Mouse (Mus musculus): Measurements from ENCODE around the gene Cnpy3. TPM values are rescaled to one million over a fixed set of nuclear protein-coding genes. Genes with fewer than 3 reads are reported as not detected.

The Cnpy3 gene
- total RNA-seq, 1 experiment from 2014 or later = 64.6 TPM

DNA sequence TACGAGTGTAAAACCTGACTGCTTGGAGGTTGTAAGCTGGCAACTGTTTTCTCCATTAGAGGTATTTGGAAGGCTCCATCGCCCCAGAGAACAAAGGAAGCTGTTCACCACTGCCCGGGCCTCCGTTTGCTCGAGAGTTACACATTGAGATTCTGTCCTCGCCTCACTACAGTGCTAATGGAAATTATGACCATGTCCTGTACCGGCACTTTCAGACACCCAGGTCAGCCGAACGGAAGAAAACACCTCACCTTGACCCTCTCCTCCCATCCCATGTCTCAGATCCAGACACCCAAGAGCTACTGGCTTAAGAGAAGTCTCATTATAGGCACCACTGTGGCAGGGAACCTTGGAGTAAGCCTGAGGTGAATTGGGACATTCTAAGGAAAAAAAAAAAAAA is 38.2 kb downstream of the Cnpy3 start:
- DNase-seq = no peak

DNA sequence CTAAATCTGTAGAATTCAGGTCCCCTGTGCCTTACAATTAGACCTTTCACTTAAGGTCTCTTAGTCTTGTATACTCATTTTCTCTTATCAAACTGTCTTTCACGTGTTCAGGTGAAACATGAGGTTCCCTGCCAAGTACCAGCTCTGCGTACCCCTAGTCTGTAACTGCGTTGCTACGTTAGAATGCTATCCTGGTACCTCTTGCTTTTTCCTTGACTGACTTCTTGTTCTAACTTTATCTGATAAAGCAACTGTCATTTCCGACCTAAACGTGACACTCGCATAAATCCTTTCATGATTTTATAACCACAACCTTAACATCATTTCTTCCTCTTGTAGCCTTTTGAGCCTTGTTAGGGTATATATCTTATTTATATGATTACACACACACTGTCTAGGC is 39.6 kb downstream of the Cnpy3 start:
- no peak for DNase-seq

DNA sequence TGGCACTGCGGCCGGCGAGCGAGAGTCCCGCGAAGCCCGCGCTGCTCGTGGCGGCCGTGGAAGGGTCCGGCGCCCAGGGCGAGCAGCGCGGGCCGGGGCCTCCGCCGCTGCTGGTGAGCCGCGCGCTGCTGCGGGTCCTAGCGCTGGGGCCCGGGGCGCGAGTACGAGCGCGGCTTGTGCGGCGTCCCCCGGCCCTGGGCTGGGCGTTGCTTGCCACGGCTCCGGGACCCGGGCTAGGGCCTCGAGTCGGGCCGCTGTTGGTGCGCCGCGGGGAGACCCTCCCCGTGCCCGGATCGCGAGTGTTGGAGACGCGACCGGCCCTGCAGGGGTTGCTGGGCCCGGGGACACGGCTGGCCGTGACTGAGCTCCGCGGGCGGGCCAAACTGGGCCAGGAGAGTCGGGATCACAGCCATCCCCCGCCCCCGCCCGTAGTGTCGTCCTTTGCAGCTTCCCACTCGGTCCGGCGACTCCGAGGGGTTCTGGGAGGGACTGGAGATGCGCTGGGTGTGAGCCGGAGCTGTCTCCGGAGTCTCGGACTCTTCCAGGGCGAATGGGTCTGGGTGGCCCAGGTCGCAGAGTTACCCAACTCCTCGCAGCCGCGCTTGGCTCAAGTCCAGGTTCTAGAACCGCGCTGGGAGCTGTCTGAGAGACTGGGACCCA is 40.3 kb downstream of the Cnpy3 start:
- peak; percentile 75 for DNase-seq

DNA sequence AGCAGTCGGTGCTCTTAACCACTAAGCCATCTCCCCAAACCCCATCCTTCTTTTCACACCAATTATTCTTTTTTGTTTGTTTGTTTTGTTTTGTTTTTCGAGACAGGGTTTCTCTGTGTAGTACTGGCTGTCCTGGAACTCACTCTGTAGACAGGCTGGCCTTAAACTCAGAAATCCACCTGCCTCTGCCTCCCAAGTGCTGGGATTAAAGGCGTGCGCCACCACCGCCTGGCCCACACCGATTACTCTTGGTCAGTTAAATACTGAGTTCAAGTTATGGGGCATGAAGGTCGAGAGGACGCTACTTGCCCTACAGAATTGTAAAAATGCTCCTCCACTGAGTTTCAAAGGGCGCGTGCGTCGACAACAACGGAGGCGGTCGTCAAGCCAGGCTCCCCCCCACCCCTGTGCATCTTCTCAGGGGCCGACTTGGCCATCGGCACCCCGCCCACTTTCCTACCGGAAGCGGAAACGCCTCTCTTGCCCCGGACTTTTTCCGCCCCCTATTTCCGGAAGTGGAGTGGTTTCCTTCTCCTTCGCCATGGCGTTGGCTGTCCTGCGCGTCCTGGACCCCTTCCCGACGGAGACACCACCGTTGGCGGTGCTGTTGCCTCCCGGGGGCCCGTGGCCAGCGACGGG is 40.9 kb downstream of the Cnpy3 start, which contains the start of gene Pex6:
Pex6 (plus strand) TSS at position 505 of the 639 bp plus-strand sequence.
- DNase-seq = peak; percentile 93

DNA sequence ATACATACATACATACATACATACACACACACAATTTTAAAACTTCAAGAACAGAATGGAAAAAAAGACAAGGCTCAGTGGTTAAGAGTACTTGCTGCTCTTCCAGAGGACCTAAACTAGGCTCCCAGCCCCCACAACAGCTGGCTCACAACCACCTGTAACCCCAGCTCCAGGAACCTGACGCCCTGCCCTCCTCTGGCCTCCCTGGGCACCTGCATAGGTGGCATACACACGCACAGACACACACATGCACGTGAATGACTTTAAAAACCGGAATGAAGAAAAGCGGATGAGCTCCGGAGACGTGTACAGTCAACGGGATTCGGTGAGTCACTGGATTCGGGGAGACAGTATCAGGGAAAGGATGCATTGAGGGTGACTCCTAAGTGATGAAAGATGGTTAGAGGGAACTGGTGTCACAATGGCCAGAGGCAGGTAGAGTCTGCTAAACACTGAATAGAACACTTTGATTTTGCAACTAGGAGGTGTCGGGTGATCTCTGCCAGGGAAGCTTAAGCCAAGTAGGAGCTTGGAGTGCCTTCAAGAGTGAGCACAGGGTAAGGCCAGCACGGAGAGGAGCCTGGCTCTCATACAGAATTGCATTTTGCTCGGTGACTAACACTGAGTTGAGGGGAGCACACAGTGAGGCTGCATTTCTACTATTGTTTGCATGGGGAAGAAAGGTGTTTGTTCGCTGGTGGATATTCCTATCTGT is 45.5 kb downstream of the Cnpy3 start:
- DNase-seq = no peak

DNA sequence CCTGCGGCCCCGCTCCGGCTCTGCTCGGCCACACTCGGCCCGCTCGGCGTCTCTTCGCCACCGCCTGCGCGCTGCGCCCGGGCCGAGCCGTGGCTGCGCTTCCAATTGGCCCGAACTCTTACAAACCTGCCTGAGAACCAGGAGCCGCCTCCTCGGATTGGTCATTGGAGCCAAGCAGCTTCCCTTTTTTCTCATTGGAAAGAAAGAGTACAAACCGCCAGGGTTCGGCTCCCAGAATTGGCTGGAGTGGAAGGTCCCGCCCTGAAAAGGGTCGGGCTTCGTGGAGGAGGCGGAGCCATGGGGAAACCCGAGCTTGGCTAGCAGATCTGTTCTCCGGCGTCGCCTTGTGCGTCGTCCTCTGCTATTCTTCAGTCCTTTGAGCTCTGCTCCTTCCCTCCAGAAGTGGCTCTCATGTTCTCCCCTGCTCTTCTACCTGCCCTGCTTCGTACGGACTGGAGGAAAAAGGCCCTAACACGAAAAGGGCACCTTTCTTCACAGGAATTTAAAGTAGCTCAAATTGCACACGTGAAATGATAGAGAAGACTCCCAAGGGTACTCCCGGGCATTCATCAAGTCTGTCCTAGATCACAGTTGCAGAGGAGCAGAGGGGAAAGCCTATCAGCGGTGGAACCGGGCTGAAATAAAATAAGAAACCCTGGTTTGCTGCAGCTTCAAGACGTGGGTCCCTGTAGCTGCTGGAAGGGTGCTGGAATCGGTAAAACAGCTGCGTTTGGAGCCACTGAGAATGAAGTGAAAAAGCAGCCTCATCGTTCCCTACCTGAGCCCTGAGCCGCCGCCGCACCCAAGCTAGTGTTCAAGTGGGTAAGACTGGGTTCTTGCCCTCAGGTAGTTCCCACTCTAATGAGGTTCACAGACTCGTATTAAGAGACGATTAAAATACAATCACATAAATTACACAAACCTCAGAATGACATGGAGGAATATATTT is 46.9 kb downstream of the Cnpy3 start, which contains the start of gene Ppp2r5d:
Ppp2r5d (minus strand) TSS at position 225 of the 949 bp plus-strand sequence.
- DNase-seq = peak; percentile 94

DNA sequence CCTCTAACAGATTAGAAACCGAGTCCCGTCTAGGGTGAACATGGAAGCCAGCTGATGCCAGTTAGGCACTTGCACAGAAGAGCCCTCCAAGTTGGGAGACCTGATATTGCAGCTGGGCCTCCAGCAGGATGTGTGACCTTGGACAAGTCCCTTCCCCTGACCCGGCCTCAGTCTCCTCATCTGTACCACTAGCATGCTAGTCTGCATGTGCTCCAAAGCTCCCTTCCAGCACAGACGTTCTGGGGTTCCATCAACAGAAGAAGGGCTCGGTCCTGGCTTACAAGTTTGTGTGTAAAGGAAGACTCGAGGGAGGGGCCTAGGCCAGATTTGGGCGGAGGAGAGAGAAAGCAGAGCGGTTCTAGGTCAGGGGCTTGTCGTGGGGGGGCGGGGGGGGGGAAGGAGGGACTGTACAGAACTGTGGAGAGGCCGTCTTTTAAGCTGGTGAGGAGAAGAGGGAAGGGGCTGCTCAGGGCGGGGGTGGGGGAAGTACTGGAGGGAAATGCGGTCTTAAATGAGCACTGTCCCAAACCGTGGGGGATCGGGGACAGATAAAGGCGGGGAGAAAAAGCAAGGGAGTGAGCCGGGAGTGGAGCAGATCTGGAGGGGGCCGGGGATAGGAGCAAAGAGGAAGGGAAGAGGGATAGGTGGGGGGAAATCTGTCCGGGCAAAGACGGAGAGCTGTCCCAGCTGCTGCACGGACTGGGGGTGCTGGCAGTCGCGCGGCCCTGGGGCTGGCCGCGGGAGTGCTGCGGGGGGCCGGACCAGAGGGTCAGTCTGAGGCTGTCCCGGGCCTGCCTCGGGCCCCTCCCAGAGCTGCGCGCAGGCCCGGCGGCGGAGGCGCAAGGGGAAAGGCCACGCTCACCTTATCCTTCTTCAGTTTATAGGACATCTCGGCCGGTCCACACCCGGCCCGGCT is 47.8 kb downstream of the Cnpy3 start:
- DNase-seq = no peak

DNA sequence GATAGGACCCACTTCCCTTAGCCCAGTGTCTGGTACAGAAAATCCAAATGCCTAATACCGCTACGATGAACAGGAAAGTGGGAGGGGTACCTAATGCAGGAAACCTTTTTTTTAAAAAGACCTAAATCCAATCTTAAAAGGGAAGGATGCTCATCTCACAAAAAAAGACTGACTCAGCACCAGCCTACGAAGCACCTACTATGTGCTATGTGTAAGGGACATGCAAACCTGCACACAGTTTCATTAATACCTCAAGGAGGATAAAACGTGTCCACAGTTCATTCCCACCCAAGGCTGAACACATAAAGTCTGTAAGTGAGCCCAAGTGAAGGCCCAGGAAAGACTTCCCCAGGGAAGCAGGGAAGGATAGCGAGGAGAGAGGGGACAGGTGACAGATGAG is 49.5 kb downstream of the Cnpy3 start:
- no peak for DNase-seq

DNA sequence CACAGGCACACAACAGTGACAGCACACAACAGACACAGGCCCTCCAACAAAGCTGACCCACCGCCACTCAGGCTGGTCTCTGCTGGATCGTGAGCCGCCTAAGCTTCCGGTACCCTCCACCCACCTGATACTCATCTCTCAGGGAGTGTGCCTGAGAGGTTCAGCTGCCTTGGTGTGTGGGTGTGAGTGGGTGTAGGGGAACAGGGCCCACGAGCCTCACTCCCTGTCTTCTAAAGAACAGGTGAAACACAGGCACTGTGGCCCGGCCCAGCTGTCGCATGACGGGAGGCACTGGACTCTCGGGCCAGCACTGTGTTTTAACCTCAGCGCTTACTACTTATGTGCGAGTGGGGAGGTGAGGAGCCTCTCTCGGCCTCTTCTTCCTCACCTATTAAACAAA is 49.9 kb downstream of the Cnpy3 start:
- no peak for DNase-seq

DNA sequence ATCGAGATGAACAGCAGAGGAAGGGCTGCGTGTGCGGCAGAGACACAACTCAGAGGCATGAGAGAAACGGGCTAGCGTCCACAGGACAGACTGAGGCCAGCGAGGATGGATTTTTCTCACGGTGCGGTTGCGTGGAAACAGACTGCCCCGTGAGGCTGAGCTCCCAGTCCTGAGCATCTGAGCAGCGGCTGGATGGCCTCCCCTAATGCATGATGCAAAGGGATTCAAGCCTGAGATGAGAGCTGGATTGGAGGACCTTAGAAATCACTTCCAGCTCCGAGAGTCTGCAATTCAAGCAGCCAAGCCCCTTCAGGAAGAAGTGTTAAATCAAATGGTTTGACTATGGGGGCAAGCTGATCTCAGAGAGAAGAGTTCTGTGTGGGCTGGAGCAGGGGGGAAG is 50.5 kb downstream of the Cnpy3 start:
- no peak for DNase-seq

DNA sequence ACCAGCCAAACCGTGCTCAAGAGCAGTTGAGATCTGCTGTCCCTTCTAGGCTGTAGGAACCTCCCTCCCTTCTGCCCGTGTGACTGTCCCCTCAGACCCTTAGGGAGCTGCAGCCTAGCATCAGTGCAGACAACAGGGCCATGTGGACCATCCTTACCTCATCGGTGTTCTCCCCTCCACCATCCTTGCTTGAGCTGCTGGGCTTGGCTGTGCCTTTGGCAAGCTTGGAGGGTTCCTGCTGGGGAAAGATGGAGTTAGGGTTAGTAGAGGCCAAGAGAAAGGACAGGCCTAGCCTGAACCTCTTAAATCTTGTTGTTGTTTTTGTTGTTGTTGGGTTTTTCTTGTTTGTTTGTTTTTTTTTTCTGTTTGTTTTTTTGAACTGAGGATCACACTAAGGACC is 52.1 kb downstream of the Cnpy3 start:
- no peak for DNase-seq

DNA sequence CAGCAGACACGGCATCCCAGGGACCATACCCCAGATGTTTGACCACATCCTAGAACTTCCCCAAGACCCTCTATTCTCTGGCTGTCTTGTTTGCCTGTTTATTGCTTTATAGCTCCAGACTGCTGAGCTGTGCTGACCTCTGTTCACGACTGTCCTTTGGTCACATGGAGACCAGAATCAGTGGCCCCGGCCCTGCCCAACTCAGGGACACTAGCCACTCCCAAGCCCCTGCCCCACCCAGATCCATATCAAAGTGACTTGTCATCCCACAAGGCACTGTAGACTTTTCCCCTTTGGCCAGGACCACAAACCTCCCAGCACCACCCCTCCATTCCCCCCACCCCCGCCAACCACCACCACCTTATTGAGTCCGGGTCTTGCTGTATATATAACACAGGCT is 52.8 kb downstream of the Cnpy3 start:
- DNase-seq = no peak

DNA sequence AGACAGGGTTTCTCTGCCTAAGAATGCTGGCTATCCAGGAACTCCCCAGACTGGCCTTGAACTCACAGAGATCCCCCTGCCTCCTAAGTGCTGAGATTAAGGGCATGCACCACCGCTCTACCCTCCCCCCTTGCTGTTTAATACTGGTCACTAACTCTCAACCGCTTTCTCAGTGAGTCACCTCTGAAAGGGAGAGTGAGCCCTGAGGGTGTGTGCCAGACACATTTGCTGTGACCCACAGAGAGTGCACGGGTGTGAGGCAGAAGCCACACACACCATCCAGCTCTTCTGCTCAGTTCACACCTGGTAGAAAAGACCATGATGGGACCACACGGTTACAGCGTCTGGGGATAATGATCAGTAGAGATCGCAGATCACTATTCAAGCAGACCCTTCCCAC is 53.5 kb downstream of the Cnpy3 start:
- DNase-seq = no peak

DNA sequence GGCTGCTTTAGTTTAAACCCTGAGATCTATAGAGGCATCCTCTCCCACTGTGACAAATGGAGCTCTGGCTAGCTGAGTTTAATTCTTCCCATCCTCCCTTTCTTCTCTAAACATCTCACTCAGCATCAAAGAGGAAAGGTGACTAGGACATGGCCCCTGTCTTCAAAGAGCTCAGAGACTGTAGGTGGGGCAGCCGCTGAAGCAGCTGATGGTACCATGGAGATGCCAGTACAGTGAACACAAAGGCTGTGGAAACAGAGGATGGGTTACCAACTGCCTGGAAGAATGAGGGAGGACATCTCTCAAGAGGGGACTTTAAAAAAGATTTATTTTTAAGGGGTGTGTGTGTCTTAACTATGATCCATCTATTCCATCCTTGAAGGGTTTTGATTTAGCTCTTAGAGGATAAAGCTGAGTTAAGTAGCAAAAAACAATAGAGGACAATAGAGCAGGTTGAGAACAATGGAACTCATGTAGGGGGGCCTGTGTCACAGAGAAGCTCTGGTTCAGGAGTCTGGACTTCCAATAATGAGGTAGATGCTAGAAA is 57.4 kb downstream of the Cnpy3 start:
- DNase-seq = no peak

DNA sequence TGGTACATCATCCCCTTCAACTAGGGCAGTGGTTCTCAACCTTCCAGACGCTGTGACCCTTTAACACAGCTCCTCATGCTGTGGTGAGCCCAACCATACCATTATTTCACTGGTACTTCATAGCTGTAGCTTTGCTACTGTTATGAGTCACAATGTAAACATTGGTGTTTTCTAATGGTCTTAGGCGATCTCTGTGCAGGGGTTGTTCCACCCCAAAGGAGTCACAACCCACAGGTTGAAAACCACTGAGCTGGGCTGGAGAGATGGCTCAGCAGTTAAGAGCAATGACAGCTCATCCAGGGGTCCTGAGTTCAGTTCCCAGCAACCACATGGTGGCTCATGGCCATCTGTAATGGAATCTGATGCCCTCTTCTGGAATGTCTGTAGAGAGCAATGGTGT is 60.6 kb downstream of the Cnpy3 start:
- no peak for DNase-seq

DNA sequence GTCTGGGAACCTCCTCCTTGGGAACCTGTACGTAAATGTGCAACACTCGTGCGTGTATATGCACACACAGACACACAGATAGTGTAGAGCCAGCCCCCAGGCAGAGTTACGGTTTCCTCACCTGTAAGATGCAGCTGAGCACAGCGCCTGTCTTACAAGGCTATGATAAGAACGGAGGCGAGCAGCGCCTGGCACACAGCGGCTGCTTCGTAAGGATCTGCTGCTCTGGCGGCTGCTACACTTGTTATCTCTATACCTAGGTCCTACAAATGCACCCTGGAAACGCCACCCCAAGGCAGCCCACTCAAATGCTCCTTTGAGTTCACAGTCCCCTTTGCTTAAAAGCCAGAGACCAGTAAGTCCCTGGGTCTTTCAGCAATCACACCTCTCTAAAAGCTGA is 61.3 kb downstream of the Cnpy3 start:
- DNase-seq = no peak

DNA sequence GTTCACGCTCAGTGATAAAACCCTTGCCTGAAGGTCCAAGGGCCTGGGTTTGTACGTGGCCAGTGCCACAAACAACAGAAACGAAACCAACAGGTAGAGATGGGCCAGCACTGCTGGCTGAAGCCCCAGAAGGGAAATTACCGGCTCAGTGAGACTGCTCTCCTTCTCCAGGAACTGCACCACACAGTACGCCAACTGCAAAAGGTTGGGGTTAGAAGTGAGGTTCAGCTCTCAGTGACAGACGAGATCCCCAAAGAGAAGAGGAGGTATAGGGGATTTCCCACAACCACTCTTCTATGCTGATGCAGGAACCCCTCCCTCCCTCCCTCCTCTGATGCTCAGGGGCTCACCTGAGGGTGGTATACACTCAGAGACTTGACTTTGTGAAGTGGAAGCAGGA is 66.1 kb downstream of the Cnpy3 start:
- no peak for DNase-seq
